Comparison of ENCODE assay signal across 8 mouse cellular contexts in genomic region chr14:49172582-49172988, GRCm38 (mm10). TPM values are rescaled to one million over a fixed set of nuclear protein-coding genes. Genes with fewer than 3 reads are reported as not detected.
DNase-seq lines count a peak whose midpoint lies in the region; ATAC-seq and TF ChIP-seq lines count a peak whose summit lies in the region.

No protein-coding gene starts in this region.

- H3K9me3 ChIP-seq in embryonic facial prominence, embryonic 11.5 days (replicated peaks; ENCODE audit: control insufficient read depth, low read length): no peaks in the 10 kb centered on the region
- H3K9me3 ChIP-seq in heart, embryonic 11.5 days (replicated peaks; ENCODE audit: control insufficient read depth, low read length): no peaks in the 10 kb centered on the region
- no peaks in the 10 kb centered on the region for H3K9me3 ChIP-seq in kidney, embryonic 15.5 days (replicated peaks)
- no peaks in the 10 kb centered on the region for H3K9me3 ChIP-seq in liver, embryonic 12.5 days (replicated peaks)

- H3K27ac ChIP-seq in embryonic facial prominence, embryonic 11.5 days (replicated peaks; ENCODE audit: low read depth, low read length): peak overlapping the region; percentile 43; the same call in 1 of the 2 replicates
- peak overlapping the region; percentile 87 for H3K27ac ChIP-seq in heart, embryonic 11.5 days (ENCODE audit: low read depth, low read length)
- peak overlapping the region; percentile 85 for H3K27ac ChIP-seq in kidney, embryonic 15.5 days
- peak overlapping the region; percentile 83 for H3K27ac ChIP-seq in liver, embryonic 12.5 days

- WGBS in embryonic facial prominence, embryonic 11.5 days: 0% methylated on average over 40 of the region's 46 CpGs
- under 1% methylated on average over 39 of the region's 46 CpGs for WGBS in heart, embryonic 11.5 days (ENCODE audit: insufficient replicate concordance)
- under 1% methylated on average over 46 of the region's 46 CpGs for WGBS in kidney, embryonic 15.5 days
- WGBS in liver, embryonic 12.5 days (ENCODE audit: insufficient replicate concordance): under 1% methylated on average over 37 of the region's 46 CpGs

- TF ChIP-seq POLR2A in myocyte (IDR thresholded peaks at IDR 0.05; ENCODE audit: insufficient read length, low read depth): no peak

- peak overlapping the region; percentile 93 for H3K9ac ChIP-seq in embryonic facial prominence, embryonic 11.5 days (replicated peaks; ENCODE audit: low read length)
- peak overlapping the region; percentile 85 for H3K9ac ChIP-seq in heart, embryonic 11.5 days (ENCODE audit: low read depth, low read length)
- peak overlapping the region; percentile 86 for H3K9ac ChIP-seq in kidney, embryonic 15.5 days
- peak overlapping the region; percentile 96 for H3K9ac ChIP-seq in liver, embryonic 12.5 days

- ATAC-seq in embryonic facial prominence, embryonic 11.5 days (replicated peaks; ENCODE audit: insufficient number of reproducible peaks, low FRiP score, low TSS enrichment, low read depth): peak; percentile 80
- ATAC-seq in heart, embryonic 11.5 days (replicated peaks; ENCODE audit: insufficient number of reproducible peaks, low FRiP score, low TSS enrichment): peak; percentile 79
- peak; percentile 85 for ATAC-seq in kidney, embryonic 15.5 days (replicated peaks; ENCODE audit: low FRiP score)
- ATAC-seq in liver, embryonic 12.5 days: peak; percentile 72

- H3K4me3 ChIP-seq in embryonic facial prominence, embryonic 11.5 days (ENCODE audit: low read depth, low read length): peak overlapping the region; percentile 92
- peak overlapping the region; percentile 78 for H3K4me3 ChIP-seq in heart, embryonic 11.5 days (ENCODE audit: low read depth, low read length)
- H3K4me3 ChIP-seq in kidney, embryonic 15.5 days (replicated peaks): peak overlapping the region; percentile 82
- H3K4me3 ChIP-seq in liver, embryonic 12.5 days: peak overlapping the region; percentile 95
- H3K4me3 ChIP-seq in myocyte: peak overlapping the region; percentile 40

- no peaks in the 10 kb centered on the region for H3K27me3 ChIP-seq in embryonic facial prominence, embryonic 11.5 days (ENCODE audit: control insufficient read depth, insufficient read depth, low read length)
- H3K27me3 ChIP-seq in heart, embryonic 11.5 days (ENCODE audit: control insufficient read depth, insufficient read depth, low read length): no peaks in the 10 kb centered on the region
- H3K27me3 ChIP-seq in kidney, embryonic 15.5 days: no peaks in the 10 kb centered on the region
- H3K27me3 ChIP-seq in liver, embryonic 12.5 days (replicated peaks): no peaks in the 10 kb centered on the region
- no peaks in the 10 kb centered on the region for H3K27me3 ChIP-seq in myocyte (ENCODE audit: control insufficient read depth, insufficient read depth, insufficient read length)
- H3K27me3 ChIP-seq in splenic B cell, adult 2 months (ENCODE audit: control insufficient read depth, insufficient read depth, low read length, poor library complexity, severe bottlenecking): no peaks in the 10 kb centered on the region

- no peaks in the 10 kb centered on the region for H3K4me1 ChIP-seq in embryonic facial prominence, embryonic 11.5 days (ENCODE audit: control insufficient read depth, insufficient read depth, low read length)
- H3K4me1 ChIP-seq in heart, embryonic 11.5 days (ENCODE audit: control insufficient read depth, insufficient read depth, low read length): peaks cover 20% of the 10 kb centered on the region
- peaks cover 23% of the 10 kb centered on the region for H3K4me1 ChIP-seq in kidney, embryonic 15.5 days
- H3K4me1 ChIP-seq in liver, embryonic 12.5 days: peaks cover 29% of the 10 kb centered on the region

- peak; percentile 77 for DNase-seq in A20 (ENCODE audit: low read depth, low spot score)
- peak; percentile 55 to 57 for DNase-seq in adrenal gland, adult 18-20 months (ENCODE audit: low spot score in 2 of 2)
- peak; percentile 53 for DNase-seq in embryonic facial prominence, embryonic 11.5 days (ENCODE audit: low spot score)
- peak; percentile 61 for DNase-seq in splenic B cell, adult 2 months (ENCODE audit: low read depth, low spot score)

- H3K4me2 ChIP-seq in embryonic facial prominence, embryonic 11.5 days (ENCODE audit: low read depth, low read length): peak overlapping the region; percentile 89
- peak overlapping the region; percentile 86 for H3K4me2 ChIP-seq in heart, embryonic 11.5 days
- peak overlapping the region; percentile 75 for H3K4me2 ChIP-seq in kidney, embryonic 15.5 days
- peak overlapping the region; percentile 96 for H3K4me2 ChIP-seq in liver, embryonic 12.5 days
- H3K4me2 ChIP-seq in myocyte (ENCODE audit: low read depth): peak overlapping the region; percentile 84

- H3K79me2 ChIP-seq in myocyte (ENCODE audit: control insufficient read depth, insufficient read depth): peaks cover 48% of the 10 kb centered on the region

- H3ac ChIP-seq in myocyte (ENCODE audit: control insufficient read depth, insufficient read length): peak overlapping the region; percentile 78

- H3K36me3 ChIP-seq in embryonic facial prominence, embryonic 11.5 days (replicated peaks; ENCODE audit: control insufficient read depth, insufficient read depth, low read depth, low read length): no peaks in the 10 kb centered on the region
- no peaks in the 10 kb centered on the region for H3K36me3 ChIP-seq in heart, embryonic 11.5 days (ENCODE audit: control insufficient read depth, insufficient read depth, low read length)
- no peaks in the 10 kb centered on the region for H3K36me3 ChIP-seq in kidney, embryonic 15.5 days
- peaks cover 5% of the 10 kb centered on the region for H3K36me3 ChIP-seq in liver, embryonic 12.5 days
- H3K36me3 ChIP-seq in myocyte (ENCODE audit: control insufficient read depth, insufficient read depth): peaks cover 6% of the 10 kb centered on the region
- no peaks in the 10 kb centered on the region for H3K36me3 ChIP-seq in splenic B cell, adult 2 months (ENCODE audit: control insufficient read depth, insufficient read depth, low read length, poor library complexity, severe bottlenecking)

TF ChIP-seq in myocyte, 11 proteins besides CTCF, POLR2A, EP300 and RAD21:
- TF ChIP-seq POLR2AphosphoS2 (IDR thresholded peaks at IDR 0.05; ENCODE audit: insufficient read length, low read depth) (no peak), MYOD1 (IDR thresholded peaks at IDR 0.05; ENCODE audit: control insufficient read depth in 1 of 3, insufficient read length in 2 of 3, low read depth in 2 of 3) (peak in 1 of 3 experiments; percentile 27)

RNA-seq across cellular contexts. Expression of gene Naa30, which starts 0.6 kb away (rescaled TPM):
- total RNA-seq in adrenal gland, adult 18-20 months (2021): 10 to 100 TPM; 32.2 to 33.6 TPM
- 16.5 and 16.7 TPM in 2 replicates for polyA plus RNA-seq in embryonic facial prominence, embryonic 11.5 days (2014; fragmentation: Nextera tagmentation; extraction: Ambion mirVana)
- polyA plus RNA-seq in heart, embryonic 11.5 days (2014; fragmentation: Nextera tagmentation; extraction: Ambion mirVana): 10.1 and 10.5 TPM in 2 replicates
- 9.8 and 10.1 TPM in 2 replicates for polyA plus RNA-seq in kidney, embryonic 15.5 days (2015; fragmentation: Nextera tagmentation; extraction: Ambion mirVana)
- 12.0 and 14.2 TPM in 2 replicates for polyA plus RNA-seq in liver, embryonic 12.5 days (2016; fragmentation: Nextera tagmentation; extraction: Ambion mirVana)
- 7.2 TPM for polyA plus RNA-seq in myocyte (2012; fragmentation: generic; extraction: Trizol)

Comparison
In these comparisons a context has a peak if more than half of its experiments do, and no peak if none do; other contexts are left out.
1. Peak in every context shown above with its lines: DNase-seq, ATAC-seq, H3K4me3 ChIP-seq and H3K27ac ChIP-seq.
2. H3K4me3 ChIP-seq: peak in every context shown above with its lines; median percentile 95 in liver, embryonic 12.5 days; 92 in embryonic facial prominence, embryonic 11.5 days; 82 in kidney, embryonic 15.5 days; 78 in heart, embryonic 11.5 days; 40 in myocyte.